Mouse (Mus musculus) embryo, embryonic 9.5 days (tissue): ENCODE results near the gene Immp2l.
"Not testable (repeated sequence)": the region's sequence is repeated elsewhere in the genome, so short reads cannot be mapped to it uniquely, and the experiment has no call there.

Source experiments
- DNase-seq: peaks from one replicate; pipeline ENCODE4 v3.0.0-alpha.2; 2017; ENCODE audit errors: extremely low spot score

Gene Immp2l

DNA sequence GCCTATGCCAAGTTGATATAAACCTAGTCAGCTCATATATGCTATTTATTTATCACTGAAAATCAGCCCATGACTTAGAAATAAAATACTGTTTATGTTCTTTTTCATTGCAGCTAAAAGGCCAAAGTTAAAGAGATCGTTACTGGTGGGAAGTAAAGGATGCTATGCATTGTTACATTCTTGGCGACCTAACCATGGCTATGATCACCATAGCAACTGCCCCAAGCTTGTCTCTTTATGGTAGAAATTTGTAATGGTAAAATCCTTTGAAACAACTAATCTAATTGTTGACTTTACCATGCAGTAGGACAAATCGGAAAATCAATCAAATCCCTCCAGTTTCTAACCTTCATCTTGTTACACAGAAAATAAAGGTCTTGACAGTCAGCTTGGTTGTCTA, 644.4 kb downstream of the Immp2l start:
- no peak for DNase-seq

DNA sequence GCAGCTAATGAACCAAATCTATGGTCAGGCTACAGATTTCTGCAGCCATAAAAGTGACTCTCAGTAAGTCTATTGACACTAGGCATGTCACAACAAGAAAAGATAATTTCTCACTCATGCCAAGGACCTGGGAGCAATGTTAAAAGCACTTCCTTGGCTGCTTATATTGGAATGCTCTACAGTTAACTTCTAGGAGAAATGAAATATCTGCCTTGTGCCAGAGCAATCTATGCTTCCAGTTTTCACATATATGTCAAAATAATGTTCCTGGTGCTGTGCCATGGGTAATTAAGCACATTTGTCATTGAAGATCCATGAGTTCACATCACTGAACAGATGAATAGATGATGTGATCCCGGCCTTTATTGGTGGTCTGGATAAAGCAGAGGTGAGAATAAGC, 645.6 kb downstream of the Immp2l start:
- no peak for DNase-seq

GRCm38 (mm10) chr12:41674861-41675260, 651.0 kb downstream of the Immp2l start:
- no peak for DNase-seq

- no peak for DNase-seq
These were observed 656.3 kb downstream of the Immp2l start for GRCm38 (mm10) chr12:41680141-41680540.

DNA sequence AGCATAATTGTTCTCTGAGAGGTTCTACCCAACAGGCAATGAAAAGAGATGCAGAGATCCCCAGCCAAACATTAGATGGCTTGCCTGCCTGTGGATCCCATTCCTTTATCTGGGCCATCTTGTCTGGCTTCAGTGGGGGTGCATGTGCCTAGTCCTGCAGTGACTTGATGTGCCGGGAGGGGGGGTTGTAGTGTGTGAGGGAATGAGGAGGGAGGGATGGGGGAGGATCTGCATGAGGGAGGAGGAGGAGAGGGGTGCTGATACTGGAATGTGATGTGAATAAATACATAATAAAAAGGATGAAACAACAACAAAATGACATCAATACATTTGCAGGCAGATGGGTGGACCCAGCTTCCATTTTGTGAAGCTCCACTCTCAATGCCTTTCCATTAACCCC, 658.3 kb downstream of the Immp2l start:
- DNase-seq: no peak

DNA sequence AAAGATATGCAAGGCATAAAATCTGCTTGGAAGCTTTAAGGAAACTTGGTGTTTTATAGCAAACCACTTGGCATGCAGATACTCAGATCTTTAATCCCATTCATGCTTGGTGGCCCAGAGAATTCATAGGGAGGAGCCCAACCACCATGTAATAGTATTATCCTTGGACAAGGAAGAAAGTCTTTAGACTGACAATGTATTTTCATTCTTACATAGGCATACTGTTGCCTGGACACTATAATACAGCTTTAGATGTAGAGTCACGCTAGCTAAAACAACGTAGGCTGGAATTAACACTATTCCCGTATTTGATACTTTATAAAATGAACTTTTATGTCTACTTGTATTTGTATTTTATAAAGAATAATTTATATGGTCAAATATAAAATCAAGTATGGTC, 665.9 kb downstream of the Immp2l start:
- DNase-seq: no peak

DNA sequence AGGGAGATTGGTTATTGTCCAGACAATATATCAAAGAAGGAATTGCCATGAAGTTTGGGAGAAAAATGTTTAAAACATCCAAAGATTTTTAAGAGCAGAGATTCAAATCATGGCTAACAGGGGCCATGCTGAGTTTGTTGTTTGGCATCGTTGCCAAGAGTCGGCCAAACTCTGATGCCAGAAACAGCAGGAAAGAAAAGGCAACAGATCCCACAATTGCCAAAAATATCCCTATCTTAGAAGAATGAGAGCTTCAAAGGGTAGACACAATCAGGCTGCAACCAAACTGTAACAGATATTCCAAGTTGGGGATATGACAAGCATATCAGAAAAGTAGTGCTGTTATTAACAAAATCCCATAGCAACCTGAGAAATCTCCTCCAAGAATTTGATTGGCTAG, 686.7 kb downstream of the Immp2l start:
- no peak for DNase-seq

DNA sequence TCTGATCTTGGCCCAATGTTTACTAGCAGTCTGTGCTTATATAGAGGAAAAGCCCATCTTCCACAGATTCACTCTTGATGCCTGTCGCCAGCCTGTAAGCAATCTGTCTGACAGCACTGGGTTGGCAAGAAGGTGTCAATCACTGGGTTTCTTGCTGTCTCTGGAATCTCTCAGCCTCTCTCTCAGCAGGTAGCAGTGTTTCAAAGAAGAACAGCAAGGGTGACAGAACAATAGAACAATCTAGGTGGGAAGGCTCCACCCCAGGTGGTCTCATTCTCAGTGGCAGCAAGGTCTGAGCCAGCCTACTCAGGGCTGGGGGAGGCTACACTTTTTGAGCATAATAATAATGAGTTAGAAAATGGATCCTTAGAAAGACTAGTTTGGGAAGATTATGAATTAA, 693.1 kb downstream of the Immp2l start:
- no peak for DNase-seq

DNA sequence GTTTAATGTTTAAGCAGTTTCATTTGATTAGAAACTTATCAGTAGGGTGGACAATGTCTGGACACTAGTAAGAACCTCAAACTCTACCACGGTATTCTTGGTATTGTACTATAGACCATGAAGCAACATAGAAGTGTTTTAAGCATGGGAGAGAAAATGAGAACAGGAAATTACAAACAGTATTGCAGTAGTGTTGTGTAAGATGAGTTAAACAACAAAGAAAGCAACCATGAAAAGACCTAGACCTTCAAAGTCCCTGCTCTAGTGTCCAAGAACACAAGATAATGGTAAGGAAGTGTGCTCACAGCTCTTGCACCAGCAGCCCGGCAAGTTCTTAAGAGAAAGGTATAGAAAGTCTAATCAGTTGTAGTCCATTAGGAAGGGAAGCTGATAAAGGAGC, 700.7 kb downstream of the Immp2l start:
- DNase-seq: no peak

DNA sequence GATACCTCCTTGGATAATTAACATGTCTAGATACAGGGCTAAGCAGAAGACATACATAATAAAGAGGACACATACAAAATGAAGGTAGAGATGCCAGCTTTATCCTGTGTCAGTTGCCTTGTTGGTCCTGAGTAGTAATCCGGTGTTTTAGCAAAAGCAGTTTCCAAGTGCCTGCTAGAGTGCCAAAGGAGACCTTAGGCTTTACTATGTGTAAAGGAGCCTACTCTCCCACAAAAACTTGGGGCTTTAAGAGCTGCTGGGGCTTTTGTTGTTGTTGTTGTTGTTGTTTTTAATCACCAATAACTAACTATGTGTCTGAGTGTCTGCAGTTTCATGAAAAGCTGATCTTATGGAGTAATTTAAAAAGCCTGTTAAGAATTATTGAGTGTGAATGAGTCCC, 702.8 kb downstream of the Immp2l start:
- no peak for DNase-seq

DNA sequence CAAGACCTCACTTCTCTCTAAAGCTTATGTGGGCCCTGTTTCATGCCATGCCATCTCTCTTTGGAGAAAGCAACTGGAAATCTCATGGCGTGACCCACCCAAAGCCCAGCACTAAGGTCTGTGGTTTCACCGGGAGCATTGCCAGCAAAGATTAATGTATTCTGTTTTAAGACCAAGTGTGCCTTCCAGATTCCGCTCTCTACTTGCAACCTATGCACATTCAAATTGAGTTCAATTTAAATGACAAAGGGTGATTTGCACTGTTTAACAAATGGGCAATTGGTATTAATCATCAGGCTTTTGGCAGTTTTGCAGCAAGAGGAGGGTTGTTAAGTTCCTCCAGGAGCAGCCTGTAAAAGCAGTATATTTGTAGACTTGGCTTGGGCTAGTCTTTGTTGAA, 703.3 kb downstream of the Immp2l start:
- no peak for DNase-seq

GRCm38 (mm10) chr12:41727764-41728338, 704.0 kb downstream of the Immp2l start:
- no peak for DNase-seq

DNA sequence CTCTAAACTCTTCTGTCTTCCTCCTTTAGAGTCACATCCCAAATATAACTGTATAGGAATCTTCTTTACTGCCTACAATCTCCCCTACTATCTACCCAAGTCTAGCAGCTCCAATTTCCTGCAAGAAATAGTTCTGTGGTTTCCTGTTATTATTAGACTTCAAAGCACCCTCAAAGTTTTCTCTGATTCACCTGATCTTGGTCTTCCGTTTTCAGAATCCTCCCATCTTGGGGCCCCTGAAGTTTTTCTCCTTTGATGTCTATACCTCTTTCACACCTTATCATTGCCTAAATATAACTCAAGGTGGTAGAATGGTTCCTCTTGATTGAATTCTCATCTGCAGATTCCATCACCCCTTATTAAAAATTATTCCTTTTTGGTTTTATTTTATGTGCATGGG, 704.6 kb downstream of the Immp2l start:
- DNase-seq: no peak

GRCm38 (mm10) chr12:41729780-41730179, 705.9 kb downstream of the Immp2l start:
- DNase-seq: no peak

- no peak for DNase-seq
These were observed 709.3 kb downstream of the Immp2l start for GRCm38 (mm10) chr12:41733168-41733567.

- DNase-seq: no peak
These were observed 719.0 kb downstream of the Immp2l start for GRCm38 (mm10) chr12:41742887-41743286.

DNA sequence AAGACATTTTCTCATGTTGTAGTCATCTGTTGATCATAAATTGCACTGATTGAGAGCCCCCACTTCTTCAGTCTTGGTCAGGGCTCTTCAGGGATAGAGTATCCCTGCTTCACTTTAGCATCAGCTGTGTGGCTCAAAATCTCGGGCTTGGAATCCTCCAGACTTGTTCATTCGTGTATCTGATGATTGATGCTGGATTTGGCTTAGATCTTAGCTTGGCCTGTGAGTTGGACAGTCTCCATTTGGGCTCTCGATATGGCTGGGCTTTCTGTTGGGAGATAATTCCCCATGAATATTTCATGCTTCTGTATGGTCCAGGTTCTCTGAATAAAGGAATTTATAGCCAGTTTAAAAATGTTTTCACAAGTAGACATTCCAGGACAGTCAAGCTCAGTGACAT, 739.5 kb downstream of the Immp2l start:
- no peak for DNase-seq

- DNase-seq: no peak
These were observed 750.1 kb downstream of the Immp2l start for GRCm38 (mm10) chr12:41773961-41774360.

GRCm38 (mm10) chr12:41774623-41775323, 750.9 kb downstream of the Immp2l start:
- no peak for DNase-seq

GRCm38 (mm10) chr12:41777762-41778161, 753.9 kb downstream of the Immp2l start:
- DNase-seq: not testable (repeated sequence)

DNA sequence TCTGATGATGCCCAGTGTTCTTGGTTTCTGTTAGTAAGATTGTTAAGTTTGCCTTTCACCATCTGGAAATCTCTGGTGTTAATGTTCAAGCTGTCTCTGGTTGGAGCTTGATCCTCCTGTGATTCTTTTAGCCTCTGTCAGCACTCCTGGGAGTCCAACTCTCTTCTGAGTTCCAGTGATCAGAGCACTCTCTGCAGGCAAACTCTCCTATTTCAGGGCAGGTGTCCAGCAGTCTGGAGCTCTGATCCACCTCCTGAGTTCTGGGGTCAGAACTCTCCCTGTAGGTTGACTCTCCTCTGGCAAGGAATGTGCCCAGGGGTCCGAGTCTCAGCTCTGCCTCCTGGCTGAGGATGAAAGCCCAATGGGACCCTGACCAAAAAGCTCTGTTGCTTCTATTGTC, 769.8 kb downstream of the Immp2l start:
- DNase-seq: not testable (repeated sequence)

- DNase-seq: no peak
These were observed 805.6 kb downstream of the Immp2l start for GRCm38 (mm10) chr12:41829517-41829916.

- no peak for DNase-seq
These were observed 807.8 kb downstream of the Immp2l start for GRCm38 (mm10) chr12:41831731-41832130.

DNA sequence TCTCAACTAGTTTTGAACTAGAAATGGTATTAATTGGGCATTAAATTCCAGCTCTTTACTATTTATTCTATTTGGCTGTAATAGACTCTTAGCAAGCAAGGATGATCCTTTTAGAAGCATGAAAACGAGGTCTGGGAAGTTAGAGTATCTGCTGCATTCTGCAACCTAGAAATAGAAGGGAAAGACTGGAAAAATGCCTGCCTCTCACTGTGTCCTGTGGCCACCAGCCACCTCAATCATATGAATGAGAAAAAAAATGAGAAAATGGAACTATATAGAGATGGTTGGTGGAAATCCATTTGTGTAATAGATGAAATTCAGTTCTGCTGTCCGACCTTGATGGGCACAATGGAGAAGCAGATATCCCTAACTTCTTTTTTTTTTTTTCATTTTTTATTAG, 810.8 kb downstream of the Immp2l start:
- no peak for DNase-seq
